Mouse (Mus musculus): ENCODE data around the gene Sptb. TPM values are rescaled to one million over a fixed set of nuclear protein-coding genes. Genes with fewer than 3 reads are reported as not detected.
A peak's percentile ranks its signal among the peaks of the same experiment; 100 is the strongest.

The Sptb gene
- polyA plus RNA-seq, 1 experiment from 2014 or later: 5.2 TPM

GRCm38 (mm10) chr12:76553917-76554316, 156.4 kb downstream of the Sptb start:
- Histone ChIP-seq H3K4me1 (peaks cover 89% of the 10 kb centered on the region), H3K27me3 (replicated peaks) (no peaks in the 10 kb centered on the region), H3K9ac (0 out of 2 replicates have a peak overlapping the region, but pooled peaks have one; percentile 29), H3K4me3 (no peak overlapping the region), H3K27ac (replicated peaks) (peak overlapping the region; percentile 29; the same call in 1 of the 2 replicates), H3K4me2 (no peak overlapping the region), H3K36me3 (no peaks in the 10 kb centered on the region), H3K9me3 (no peaks in the 10 kb centered on the region)
- ATAC-seq (ENCODE audit: extremely low read depth, insufficient number of reproducible peaks, low FRiP score, low TSS enrichment): no peak
- 60% methylated on average over 7 of the region's 7 CpGs for WGBS

- H3K4me1 ChIP-seq: peaks cover 98% of the 10 kb centered on the region
- 75% methylated on average over 4 of the region's 4 CpGs for WGBS
- no peak for ATAC-seq (ENCODE audit: extremely low read depth, insufficient number of reproducible peaks, low FRiP score, low TSS enrichment)
These were observed 157.4 kb downstream of the Sptb start for GRCm38 (mm10) chr12:76552958-76553357.

DNA sequence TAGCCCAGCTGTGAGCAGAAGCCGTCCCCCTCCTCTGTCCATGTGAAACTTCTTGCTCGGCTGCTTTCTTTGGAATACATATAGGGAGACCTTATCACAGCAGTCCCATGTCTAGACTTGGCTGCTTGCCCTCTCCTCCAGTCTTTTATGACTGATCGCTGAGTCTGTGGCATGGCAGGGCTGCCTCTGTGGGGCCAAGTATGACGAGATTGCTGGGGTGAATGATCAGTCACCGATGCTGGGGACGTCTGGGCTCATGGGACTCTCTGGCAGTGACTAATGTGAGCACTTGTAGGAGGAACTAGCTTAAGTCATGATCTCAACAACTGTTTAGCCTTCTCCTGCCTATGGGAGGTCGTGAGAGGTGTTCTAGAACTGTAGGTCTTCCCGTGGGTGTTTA, 158.0 kb downstream of the Sptb start:
- Histone ChIP-seq H3K4me3 (no peak overlapping the region), H3K27me3 (replicated peaks) (no peaks in the 10 kb centered on the region), H3K4me1 (peaks cover 100% of the 10 kb centered on the region), H3K9ac (no peak overlapping the region), H3K36me3 (no peaks in the 10 kb centered on the region), H3K27ac (replicated peaks) (peak overlapping the region; percentile 90), H3K4me2 (peak overlapping the region; percentile 38), H3K9me3 (no peaks in the 10 kb centered on the region)
- peak; percentile 38; the same call in 1 of the 2 replicates for ATAC-seq (ENCODE audit: extremely low read depth, insufficient number of reproducible peaks, low FRiP score, low TSS enrichment)
- 21% methylated on average over 8 of the region's 8 CpGs for WGBS

More at GRCm38 (mm10) chr12:76552958-76553357, 157.4 kb downstream of the Sptb start:
- Histone ChIP-seq H3K4me2 (no peak overlapping the region), H3K4me3 (no peak overlapping the region), H3K36me3 (no peaks in the 10 kb centered on the region), H3K9me3 (no peaks in the 10 kb centered on the region), H3K9ac (no peak overlapping the region), H3K27me3 (replicated peaks) (no peaks in the 10 kb centered on the region), H3K27ac (replicated peaks) (peak overlapping the region; percentile 90)

DNA sequence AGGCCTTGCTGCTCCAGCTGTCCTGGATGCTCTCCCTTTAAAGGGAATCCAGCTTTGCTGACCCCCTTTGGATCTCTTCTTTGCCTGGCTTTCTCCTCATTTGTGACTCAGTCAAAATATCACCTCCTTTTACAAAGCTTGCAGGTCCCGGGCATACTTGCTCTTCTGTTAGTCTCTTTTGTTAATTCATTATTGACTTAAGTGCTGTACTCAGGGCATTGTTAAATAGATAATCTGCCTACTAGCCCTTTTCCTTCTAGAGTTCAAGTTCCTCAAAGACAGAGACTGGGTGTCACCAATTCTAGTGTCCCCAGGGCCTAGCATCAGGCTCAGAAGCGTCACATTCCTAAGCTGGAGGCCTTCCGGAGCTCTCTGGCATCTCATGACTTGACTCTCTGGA, 161.1 kb downstream of the Sptb start:
- no peaks in the 10 kb centered on the region for H3K27me3 ChIP-seq (replicated peaks)
- H3K9me3 ChIP-seq: no peaks in the 10 kb centered on the region
- WGBS: 48% methylated on average over 3 of the region's 3 CpGs
- H3K4me2 ChIP-seq: no peak overlapping the region
- H3K27ac ChIP-seq (replicated peaks): peak overlapping the region; percentile 26
- peaks cover 94% of the 10 kb centered on the region for H3K4me1 ChIP-seq
- no peaks in the 10 kb centered on the region for H3K36me3 ChIP-seq
- H3K9ac ChIP-seq: peak overlapping the region; percentile 4; the same call in 1 of the 2 replicates
- no peak overlapping the region for H3K4me3 ChIP-seq
- ATAC-seq (ENCODE audit: extremely low read depth, insufficient number of reproducible peaks, low FRiP score, low TSS enrichment): no peak

GRCm38 (mm10) chr12:76548082-76548423, 162.3 kb downstream of the Sptb start:
- Histone ChIP-seq H3K9ac (peak overlapping the region; percentile 77), H3K36me3 (no peaks in the 10 kb centered on the region), H3K4me1 (peaks cover 82% of the 10 kb centered on the region), H3K4me3 (no peak overlapping the region), H3K9me3 (no peaks in the 10 kb centered on the region), H3K4me2 (peak overlapping the region; percentile 71), H3K27ac (replicated peaks) (peak overlapping the region; percentile 26; the same call in 1 of the 2 replicates), H3K27me3 (replicated peaks) (no peaks in the 10 kb centered on the region)
- ATAC-seq (ENCODE audit: extremely low read depth, insufficient number of reproducible peaks, low FRiP score, low TSS enrichment): no peak
- WGBS: 35% methylated on average over 7 of the region's 7 CpGs

DNA sequence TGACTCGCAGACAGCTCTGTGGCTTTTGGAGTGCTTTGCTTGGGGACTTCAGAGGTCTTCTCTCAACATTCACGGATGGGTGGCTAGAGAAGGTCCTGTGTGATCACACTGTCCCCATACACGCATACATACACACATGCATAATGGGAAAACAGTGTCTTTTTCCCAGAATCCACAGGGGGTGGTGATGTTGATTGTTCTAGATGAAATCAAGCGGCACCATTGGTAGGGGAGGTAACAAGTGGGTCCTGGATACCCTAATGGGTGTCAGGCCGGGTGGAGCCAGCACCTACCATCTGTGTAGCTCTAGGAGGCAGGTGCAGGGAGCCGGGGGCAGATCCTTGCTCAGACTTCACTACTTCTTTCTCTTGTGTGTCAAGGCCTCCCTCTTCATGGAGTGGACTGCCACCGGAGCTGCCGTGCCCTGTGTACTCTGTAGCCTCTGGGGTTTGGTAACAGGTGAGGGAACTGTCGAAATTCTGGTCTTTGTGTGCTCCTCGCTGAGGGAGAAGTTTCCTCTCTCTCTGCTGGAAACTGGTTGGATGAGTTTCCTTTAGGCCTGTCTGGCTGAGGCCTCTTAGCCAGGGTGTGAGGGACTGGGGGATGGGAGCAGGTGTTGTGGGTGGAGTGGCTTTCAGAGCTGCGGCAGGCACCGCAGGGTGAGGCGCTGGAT, 162.8 kb downstream of the Sptb start:
- peak overlapping the region; percentile 43 for H3K4me3 ChIP-seq
- H3K27ac ChIP-seq (replicated peaks): peak overlapping the region; percentile 59
- H3K9ac ChIP-seq: peak overlapping the region; percentile 77
- WGBS: 39% methylated on average over 13 of the region's 13 CpGs
- H3K4me1 ChIP-seq: peaks cover 77% of the 10 kb centered on the region
- peak overlapping the region; percentile 71 for H3K4me2 ChIP-seq
- 0 out of 2 replicates have a peak, but pooled peaks have one; percentile 6 for ATAC-seq (ENCODE audit: extremely low read depth, insufficient number of reproducible peaks, low FRiP score, low TSS enrichment)
- no peaks in the 10 kb centered on the region for H3K27me3 ChIP-seq (replicated peaks)
- H3K9me3 ChIP-seq: no peaks in the 10 kb centered on the region
- no peaks in the 10 kb centered on the region for H3K36me3 ChIP-seq

DNA sequence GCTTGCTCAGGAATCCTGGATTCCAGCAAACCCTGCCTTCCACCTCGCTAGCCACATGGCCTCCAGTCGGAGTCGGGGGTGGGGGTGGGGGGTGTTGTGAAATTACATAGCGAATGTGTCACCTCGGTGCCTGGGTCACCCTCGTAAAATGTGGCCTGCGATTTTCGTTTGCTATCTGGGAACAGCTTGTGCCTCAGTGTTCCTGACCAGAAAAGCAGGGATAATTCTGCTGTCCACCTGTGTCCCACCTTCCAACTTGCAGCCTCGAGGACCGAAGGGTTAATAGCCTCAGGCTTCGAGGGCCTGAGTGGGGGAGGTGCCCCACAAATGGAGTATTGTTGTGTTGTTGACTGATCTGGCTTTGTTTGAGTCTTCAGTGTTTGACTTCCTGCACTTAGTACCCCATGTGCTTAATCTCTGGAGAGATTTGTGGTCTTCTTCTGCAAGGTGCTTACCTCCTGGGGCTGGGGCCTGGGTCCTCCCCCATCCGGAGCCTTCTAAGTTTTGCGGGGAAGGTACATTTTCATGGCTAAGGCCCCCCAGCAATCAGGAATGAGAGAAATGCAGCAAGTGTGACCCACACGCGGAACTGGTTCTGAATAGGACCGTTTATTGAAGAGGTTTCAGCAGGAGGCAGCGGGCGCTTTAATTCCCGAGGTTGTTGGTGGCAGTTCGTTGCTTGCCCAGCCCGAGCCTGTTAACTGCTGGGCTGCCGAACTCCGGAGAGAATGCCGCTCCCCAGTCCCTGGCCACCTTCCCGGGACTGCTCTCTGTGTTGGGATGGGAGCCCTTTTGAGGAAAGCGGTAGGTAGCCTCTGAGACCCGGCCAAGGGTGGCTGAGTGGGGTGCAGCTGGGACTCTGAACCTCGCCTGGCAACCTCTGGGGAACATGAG, 163.7 kb downstream of the Sptb start:
- Histone ChIP-seq H3K9ac (peak overlapping the region; percentile 77), H3K4me1 (peaks cover 72% of the 10 kb centered on the region), H3K4me3 (peak overlapping the region; percentile 43), H3K36me3 (no peaks in the 10 kb centered on the region), H3K4me2 (peak overlapping the region; percentile 71), H3K9me3 (no peaks in the 10 kb centered on the region), H3K27ac (replicated peaks) (peak overlapping the region; percentile 59), H3K27me3 (replicated peaks) (no peaks in the 10 kb centered on the region)
- 12% methylated on average over 28 of the region's 28 CpGs for WGBS
- no peak for ATAC-seq (ENCODE audit: extremely low read depth, insufficient number of reproducible peaks, low FRiP score, low TSS enrichment)

DNA sequence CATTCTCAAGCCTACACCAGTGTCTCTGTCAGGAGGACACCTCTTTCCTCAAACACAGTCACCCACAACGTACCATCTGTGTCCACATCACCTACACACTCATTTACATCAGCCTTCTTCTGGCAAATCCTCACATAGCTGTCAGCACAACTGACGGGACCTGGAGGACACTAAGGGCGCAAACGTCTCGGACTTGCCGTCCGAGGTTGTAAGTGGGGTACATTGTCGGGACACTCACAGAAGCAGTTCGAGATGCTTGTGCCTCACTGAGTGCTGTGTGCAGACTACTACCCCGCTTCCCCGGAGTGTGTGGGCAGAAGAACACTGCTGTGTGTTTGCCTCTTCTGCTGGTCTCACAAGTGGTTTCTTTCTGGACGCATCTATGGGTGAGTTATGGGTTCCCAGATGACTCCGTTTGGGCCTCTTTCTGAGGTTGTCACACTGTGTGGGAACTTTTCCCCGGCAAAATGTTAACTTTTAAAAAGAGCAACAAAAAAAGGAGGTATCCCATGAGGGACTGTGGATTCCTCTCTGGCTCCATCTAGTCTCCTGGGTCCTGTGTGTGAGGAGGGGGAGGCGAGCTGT, 164.5 kb downstream of the Sptb start:
- Histone ChIP-seq H3K4me3 (peak overlapping the region; percentile 43), H3K9ac (peak overlapping the region; percentile 77), H3K9me3 (no peaks in the 10 kb centered on the region), H3K4me1 (peaks cover 72% of the 10 kb centered on the region), H3K27me3 (replicated peaks) (no peaks in the 10 kb centered on the region), H3K27ac (replicated peaks) (no peak overlapping the region), H3K36me3 (no peaks in the 10 kb centered on the region), H3K4me2 (peak overlapping the region; percentile 71)
- WGBS: 39% methylated on average over 15 of the region's 15 CpGs
- ATAC-seq (ENCODE audit: extremely low read depth, insufficient number of reproducible peaks, low FRiP score, low TSS enrichment): no peak

DNA sequence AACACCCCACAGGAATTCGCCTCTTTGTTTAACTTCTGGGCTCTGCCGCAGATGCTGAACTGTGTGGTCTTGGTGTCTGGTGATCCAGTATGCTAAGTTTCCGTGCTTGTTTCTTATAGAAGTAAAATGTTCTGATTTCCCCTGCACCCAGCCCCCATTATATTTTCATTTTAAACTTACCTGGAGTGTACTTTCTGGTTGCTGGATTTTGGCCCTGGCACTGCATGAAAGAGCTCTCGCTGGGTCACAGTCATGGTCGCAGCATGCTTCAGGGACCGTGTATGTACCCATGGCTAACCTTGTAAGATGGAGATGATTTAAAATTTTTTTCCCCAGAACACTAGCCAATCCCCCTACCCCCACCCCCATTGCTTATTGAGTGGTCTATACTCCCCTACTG, 168.5 kb downstream of the Sptb start:
- Histone ChIP-seq H3K36me3 (peaks cover 3% of the 10 kb centered on the region; the same call in 1 of the 2 replicates), H3K4me3 (no peak overlapping the region), H3K9ac (peak overlapping the region; percentile 17; the same call in 1 of the 2 replicates), H3K4me2 (no peak overlapping the region), H3K27ac (replicated peaks) (no peak overlapping the region), H3K9me3 (no peaks in the 10 kb centered on the region), H3K27me3 (replicated peaks) (no peaks in the 10 kb centered on the region), H3K4me1 (peaks cover 49% of the 10 kb centered on the region)
- no peak for ATAC-seq (ENCODE audit: extremely low read depth, insufficient number of reproducible peaks, low FRiP score, low TSS enrichment)
- 72% methylated on average over 6 of the region's 6 CpGs for WGBS

GRCm38 (mm10) chr12:76541475-76541874, 168.9 kb downstream of the Sptb start:
- Histone ChIP-seq H3K27me3 (replicated peaks) (no peaks in the 10 kb centered on the region), H3K4me1 (peaks cover 49% of the 10 kb centered on the region), H3K9ac (peak overlapping the region; percentile 17; the same call in 1 of the 2 replicates), H3K4me3 (no peak overlapping the region), H3K27ac (replicated peaks) (0 out of 2 replicates have a peak overlapping the region, but pooled peaks have one; percentile 10), H3K9me3 (no peaks in the 10 kb centered on the region), H3K4me2 (0 out of 2 replicates have a peak overlapping the region, but pooled peaks have one; percentile 6), H3K36me3 (peaks cover 3% of the 10 kb centered on the region; the same call in 1 of the 2 replicates)
- WGBS: 37% methylated on average over 8 of the region's 8 CpGs
- ATAC-seq (ENCODE audit: extremely low read depth, insufficient number of reproducible peaks, low FRiP score, low TSS enrichment): no peak

DNA sequence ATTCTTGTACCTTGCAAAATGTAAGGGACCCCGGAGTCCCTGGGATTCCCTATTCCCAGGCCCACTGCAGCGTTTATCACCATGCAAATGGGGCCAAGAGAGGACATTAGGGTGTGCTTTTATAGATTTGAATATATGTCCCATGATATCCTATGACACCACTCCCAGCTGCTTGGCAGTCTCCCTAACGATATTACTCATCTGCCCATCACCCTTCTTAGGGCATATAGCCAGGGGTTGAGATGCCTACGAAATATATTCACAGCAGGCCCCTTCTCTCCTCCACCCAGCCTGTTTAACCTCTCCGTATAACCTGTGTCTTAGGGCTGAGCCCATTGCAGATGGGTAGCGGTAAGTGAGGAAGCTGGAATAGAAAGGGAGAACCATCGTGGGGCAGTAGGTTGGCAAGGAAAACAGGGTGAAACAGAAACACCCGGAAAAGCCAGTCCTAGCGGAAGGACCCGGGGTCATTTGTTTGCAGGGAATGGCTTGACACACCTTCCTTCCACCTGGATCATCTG, 169.6 kb downstream of the Sptb start:
- H3K4me1 ChIP-seq: peaks cover 49% of the 10 kb centered on the region
- H3K4me2 ChIP-seq: no peak overlapping the region
- peaks cover 3% of the 10 kb centered on the region; the same call in 1 of the 2 replicates for H3K36me3 ChIP-seq
- H3K27me3 ChIP-seq (replicated peaks): no peaks in the 10 kb centered on the region
- H3K4me3 ChIP-seq: no peak overlapping the region
- no peak overlapping the region for H3K9ac ChIP-seq
- no peak overlapping the region; the same call in 1 of the 2 replicates for H3K27ac ChIP-seq (replicated peaks)
- no peak for ATAC-seq (ENCODE audit: extremely low read depth, insufficient number of reproducible peaks, low FRiP score, low TSS enrichment)
- WGBS: 75% methylated on average over 10 of the region's 10 CpGs
- no peaks in the 10 kb centered on the region for H3K9me3 ChIP-seq
